Mouse (Mus musculus) macrophage (primary cell): Measurements from ENCODE around the gene Kdm2a. TPM values are rescaled to one million over a fixed set of nuclear protein-coding genes. Genes with fewer than 3 reads are reported as not detected.

ENCODE experiments used
- H3K27ac ChIP-seq: fragments of 350-480 bp; formaldehyde crosslinking; 2 replicates; pipeline ENCODE4 v1.9.0; 2021
- H3K36me3 ChIP-seq: fragments of 350-480 bp; formaldehyde crosslinking; 2 replicates; pipeline ENCODE4 v1.9.0; 2021; ENCODE audit errors: inconsistent target
- H3K4me3 ChIP-seq: fragments of 350-480 bp; formaldehyde crosslinking; 2 replicates; pipeline ENCODE4 v1.9.0; 2021; ENCODE audit errors: inconsistent target
- H3K79me2 ChIP-seq: fragments of 350-480 bp; formaldehyde crosslinking; 2 replicates; pipeline ENCODE4 v1.9.0; 2021; ENCODE audit errors: inconsistent target
- WGBS: methylation state at CpG from one replicate; pipeline ENCODE4 v1.1.7; 2026; ENCODE audit warnings: inconsistent platforms; ENCODE audit not compliant: missing documents; 5-methylcytosine and 5-hydroxymethylcytosine counted together
- polyA plus RNA-seq: library from polyadenylated mRNA; stranded (reverse); fragments of 250-400 nt; gene quantifications from 3 replicates; pipeline ENCODE4 v1.2.4, GENCODE M21; 2018; ENCODE audit warnings: inconsistent platforms

The Kdm2a gene
- polyA plus RNA-seq, 1 experiment from 2014 or later: 62.8 TPM

GRCm38 (mm10) chr19:4328737-4329304 lies 69.3 kb downstream of the Kdm2a start:
- Histone ChIP-seq H3K79me2 (peaks cover 37% of the 10 kb centered on the region), H3K27ac (no peak overlapping the region), H3K4me3 (no peak overlapping the region), H3K36me3 (peaks cover 61% of the 10 kb centered on the region)
- 95% methylated on average over 8 of the region's 8 CpGs for WGBS

GRCm38 (mm10) chr19:4326881-4327280 lies 71.2 kb downstream of the Kdm2a start:
- Histone ChIP-seq H3K79me2 (peaks cover 24% of the 10 kb centered on the region), H3K4me3 (no peak overlapping the region), H3K36me3 (peaks cover 80% of the 10 kb centered on the region), H3K27ac (no peak overlapping the region)
- 100% methylated on average over 1 of the region's 1 CpGs for WGBS

GRCm38 (mm10) chr19:4326106-4326505 lies 72.0 kb downstream of the Kdm2a start:
- WGBS: 92% methylated on average over 3 of the region's 3 CpGs
- H3K36me3 ChIP-seq: peaks cover 86% of the 10 kb centered on the region
- H3K4me3 ChIP-seq: no peak overlapping the region

GRCm38 (mm10) chr19:4322134-4322533 lies 76.0 kb downstream of the Kdm2a start:
- Histone ChIP-seq H3K79me2 (no peaks in the 10 kb centered on the region; the same call in 1 of the 2 replicates), H3K4me3 (no peak overlapping the region), H3K36me3 (peaks cover 96% of the 10 kb centered on the region), H3K27ac (no peak overlapping the region)
- WGBS: 88% methylated on average over 3 of the region's 3 CpGs

More at GRCm38 (mm10) chr19:4326106-4326505, 72.0 kb downstream of the Kdm2a start:
- peaks cover 17% of the 10 kb centered on the region for H3K79me2 ChIP-seq
- H3K27ac ChIP-seq: no peak overlapping the region

GRCm38 (mm10) chr19:4321622-4322021 lies 76.5 kb downstream of the Kdm2a start:
- no peak overlapping the region for H3K4me3 ChIP-seq
- peaks cover 91% of the 10 kb centered on the region for H3K36me3 ChIP-seq
- no peak overlapping the region for H3K27ac ChIP-seq
- WGBS: no CpG with 5 or more reads among the region's 1 CpGs
- H3K79me2 ChIP-seq: no peaks in the 10 kb centered on the region; the same call in 1 of the 2 replicates

GRCm38 (mm10) chr19:4319272-4319671 lies 78.8 kb downstream of the Kdm2a start:
- Histone ChIP-seq H3K27ac (no peak overlapping the region), H3K79me2 (no peaks in the 10 kb centered on the region), H3K36me3 (peaks cover 74% of the 10 kb centered on the region), H3K4me3 (no peak overlapping the region)
- WGBS: 88% methylated on average over 4 of the region's 4 CpGs

- no peaks in the 10 kb centered on the region for H3K79me2 ChIP-seq
- no peak overlapping the region for H3K4me3 ChIP-seq
- H3K27ac ChIP-seq: no peak overlapping the region
- WGBS: 88% methylated on average over 3 of the region's 3 CpGs
- peaks cover 53% of the 10 kb centered on the region for H3K36me3 ChIP-seq
Observed at GRCm38 (mm10) chr19:4317181-4317580, 80.9 kb downstream of the Kdm2a start.

- H3K27ac ChIP-seq: no peak overlapping the region
- peaks cover 38% of the 10 kb centered on the region for H3K36me3 ChIP-seq
- no peaks in the 10 kb centered on the region for H3K79me2 ChIP-seq
- H3K4me3 ChIP-seq: no peak overlapping the region
- WGBS: 89% methylated on average over 6 of the region's 6 CpGs
Observed at GRCm38 (mm10) chr19:4315223-4315944, 82.7 kb downstream of the Kdm2a start.

GRCm38 (mm10) chr19:4309776-4310185 lies 88.3 kb downstream of the Kdm2a start:
- Histone ChIP-seq H3K4me3 (no peak overlapping the region), H3K27ac (no peak overlapping the region), H3K36me3 (no peaks in the 10 kb centered on the region), H3K79me2 (peaks cover 15% of the 10 kb centered on the region)

GRCm38 (mm10) chr19:4309302-4309701 lies 88.8 kb downstream of the Kdm2a start:
- H3K79me2 ChIP-seq: peaks cover 20% of the 10 kb centered on the region
- H3K27ac ChIP-seq: no peak overlapping the region
- 96% methylated on average over 4 of the region's 4 CpGs for WGBS
- H3K4me3 ChIP-seq: no peak overlapping the region
- H3K36me3 ChIP-seq: no peaks in the 10 kb centered on the region

- peak within 1 kb of the TSS; percentile 96 for H3K27ac ChIP-seq
- peaks cover 51% of the 10 kb centered on the region for H3K79me2 ChIP-seq
- H3K4me3 ChIP-seq: peak within 1 kb of the TSS; percentile 90
- no peaks in the 10 kb centered on the region for H3K36me3 ChIP-seq
- under 1% methylated on average over 46 of the region's 46 CpGs for WGBS
Observed at GRCm38 (mm10) chr19:4306190-4306577, 91.9 kb downstream of the Kdm2a start, which contains the start of gene Grk2. Gene Grk2, minus strand, starts transcription at chr19:4306222.

- H3K4me3 ChIP-seq: peak overlapping the region; percentile 90
- WGBS: 1% methylated on average over 43 of the region's 68 CpGs
- no peaks in the 10 kb centered on the region for H3K36me3 ChIP-seq
- H3K27ac ChIP-seq: peak overlapping the region; percentile 96
- H3K79me2 ChIP-seq: peaks cover 56% of the 10 kb centered on the region
Observed at GRCm38 (mm10) chr19:4305491-4306189, 92.4 kb downstream of the Kdm2a start.

GRCm38 (mm10) chr19:4304871-4305321 lies 93.2 kb downstream of the Kdm2a start:
- peak overlapping the region; percentile 90 for H3K4me3 ChIP-seq
- peak overlapping the region; percentile 96 for H3K27ac ChIP-seq
- 3% methylated on average over 4 of the region's 4 CpGs for WGBS

GRCm38 (mm10) chr19:4304251-4304821 lies 93.7 kb downstream of the Kdm2a start:
- Histone ChIP-seq H3K79me2 (peaks cover 69% of the 10 kb centered on the region), H3K27ac (peak overlapping the region; percentile 96), H3K4me3 (peak overlapping the region; percentile 90), H3K36me3 (no peaks in the 10 kb centered on the region)
- 0% methylated on average over 5 of the region's 5 CpGs for WGBS

More at GRCm38 (mm10) chr19:4304871-4305321, 93.2 kb downstream of the Kdm2a start:
- Histone ChIP-seq H3K36me3 (no peaks in the 10 kb centered on the region), H3K79me2 (peaks cover 64% of the 10 kb centered on the region)
